Mouse (Mus musculus): ENCODE data around the gene 4930556J24Rik. TPM values are rescaled to one million over a fixed set of nuclear protein-coding genes. Genes with fewer than 3 reads are reported as not detected.
"Not testable (repeated sequence)": the region's sequence is repeated elsewhere in the genome, so short reads cannot be mapped to it uniquely, and the experiment has no call there.

Gene 4930556J24Rik
- 0.16 and 0.29 TPM in 2 replicates for polyA plus RNA-seq (2014; fragmentation: Nextera tagmentation; extraction: Ambion mirVana)

DNA sequence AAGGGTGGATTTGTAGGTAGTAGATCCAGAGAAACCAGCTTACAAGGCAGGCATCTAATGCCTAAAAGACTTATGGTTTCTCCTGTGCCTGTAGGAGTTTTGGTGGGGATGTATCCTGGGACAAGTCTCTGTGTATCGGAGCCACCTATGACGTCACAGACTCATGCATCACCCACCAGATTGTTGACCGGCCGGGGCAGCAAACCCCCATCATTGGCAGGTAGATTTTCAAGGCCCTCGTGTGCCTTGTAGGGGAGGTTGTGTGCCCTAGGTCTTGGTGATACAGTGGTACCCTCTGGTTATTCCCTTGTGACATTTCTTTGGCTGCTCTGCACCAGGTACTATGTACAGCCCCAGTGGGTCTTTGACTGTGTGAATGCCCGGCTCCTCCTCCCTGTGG is at the start of gene 4930556J24Rik:
TSS of gene 4930556J24Rik (minus strand) at position 101 of the 400 bp plus-strand sequence.
- Histone ChIP-seq H3K9ac (ENCODE audit: low read depth, low read length) (no peak within 1 kb of the TSS), H3K27ac (ENCODE audit: low read depth, low read length) (no peak within 1 kb of the TSS), H3K4me3 (ENCODE audit: low read depth, low read length) (no peak within 1 kb of the TSS), H3K4me1 (replicated peaks; ENCODE audit: control insufficient read depth, insufficient read depth, low read length) (no peaks in the 10 kb centered on the region), H3K36me3 (ENCODE audit: control insufficient read depth, insufficient read depth, low read length) (peaks cover 67% of the 10 kb centered on the region), H3K4me2 (no peak within 1 kb of the TSS), H3K27me3 (replicated peaks; ENCODE audit: control insufficient read depth, insufficient read depth, low read length) (no peaks in the 10 kb centered on the region), H3K9me3 (ENCODE audit: control insufficient read depth, low read length) (no peaks in the 10 kb centered on the region)
- 90% methylated on average over 6 of the region's 6 CpGs for WGBS
- ATAC-seq (replicated peaks; ENCODE audit: low FRiP score) (no peak), DNase-seq (ENCODE audit: low spot score) (no peak)

DNA sequence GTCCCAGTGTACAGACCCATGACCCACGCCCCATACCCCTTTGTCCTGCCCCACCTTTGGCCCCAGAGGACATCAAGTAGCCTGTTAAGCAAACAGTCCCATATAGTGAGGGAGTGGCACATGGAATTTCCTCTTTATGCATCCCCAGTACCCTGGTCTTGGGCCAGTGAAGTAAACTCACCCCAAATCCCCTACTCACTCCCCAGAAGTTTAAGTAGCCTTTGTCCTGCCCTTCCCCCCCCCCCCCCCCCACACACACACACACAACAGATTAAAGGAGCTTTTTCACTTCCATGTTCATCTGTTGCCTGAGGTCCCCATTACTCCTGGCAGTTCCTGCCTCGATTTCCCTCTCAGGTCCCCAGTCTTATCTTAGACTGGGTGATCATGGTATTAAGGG is 46.7 kb upstream of the 4930556J24Rik start:
- Histone ChIP-seq H3K4me1 (replicated peaks; ENCODE audit: control insufficient read depth, insufficient read depth, low read length) (no peaks in the 10 kb centered on the region), H3K9me3 (ENCODE audit: control insufficient read depth, low read length) (no peaks in the 10 kb centered on the region), H3K36me3 (ENCODE audit: control insufficient read depth, insufficient read depth, low read length) (no peaks in the 10 kb centered on the region), H3K4me3 (ENCODE audit: low read depth, low read length) (no peak overlapping the region), H3K9ac (ENCODE audit: low read depth, low read length) (no peak overlapping the region), H3K4me2 (no peak overlapping the region), H3K27me3 (replicated peaks; ENCODE audit: control insufficient read depth, insufficient read depth, low read length) (no peaks in the 10 kb centered on the region), H3K27ac (ENCODE audit: low read depth, low read length) (no peak overlapping the region)
- ATAC-seq (replicated peaks; ENCODE audit: low FRiP score) = no peak
- no peak for DNase-seq (ENCODE audit: low spot score)
- 67% methylated on average over 2 of the region's 2 CpGs for WGBS

DNA sequence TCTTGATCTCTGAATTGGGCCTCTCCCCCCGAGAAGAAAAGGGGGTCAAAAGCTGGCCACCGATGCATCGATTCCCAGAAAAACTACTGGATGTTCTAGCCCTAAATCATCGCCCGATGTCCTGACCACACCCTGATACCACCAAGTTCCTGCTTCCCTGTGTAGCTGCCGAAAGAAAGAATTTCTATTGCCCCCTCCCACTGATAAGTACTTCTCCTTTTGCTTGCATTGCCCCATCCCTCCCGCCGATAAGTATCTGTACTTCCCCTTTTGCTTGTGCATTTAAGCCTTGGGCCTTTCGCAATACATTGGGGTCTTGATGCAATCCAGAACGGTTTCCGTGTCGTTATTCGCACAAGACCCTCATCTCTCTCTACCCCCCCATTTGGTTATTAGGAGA is 45.5 kb upstream of the 4930556J24Rik start:
- not testable (repeated sequence) for H3K4me1 ChIP-seq (replicated peaks; ENCODE audit: control insufficient read depth, insufficient read depth, low read length); H3K27me3 ChIP-seq (replicated peaks; ENCODE audit: control insufficient read depth, insufficient read depth, low read length); H3K9me3 ChIP-seq (ENCODE audit: control insufficient read depth, low read length); H3K36me3 ChIP-seq (ENCODE audit: control insufficient read depth, insufficient read depth, low read length); H3K4me2 ChIP-seq; H3K27ac ChIP-seq (ENCODE audit: low read depth, low read length); DNase-seq (ENCODE audit: low spot score); H3K9ac ChIP-seq (ENCODE audit: low read depth, low read length); ATAC-seq (replicated peaks; ENCODE audit: low FRiP score); H3K4me3 ChIP-seq (ENCODE audit: low read depth, low read length)
- 72% methylated on average over 13 of the region's 13 CpGs for WGBS

DNA sequence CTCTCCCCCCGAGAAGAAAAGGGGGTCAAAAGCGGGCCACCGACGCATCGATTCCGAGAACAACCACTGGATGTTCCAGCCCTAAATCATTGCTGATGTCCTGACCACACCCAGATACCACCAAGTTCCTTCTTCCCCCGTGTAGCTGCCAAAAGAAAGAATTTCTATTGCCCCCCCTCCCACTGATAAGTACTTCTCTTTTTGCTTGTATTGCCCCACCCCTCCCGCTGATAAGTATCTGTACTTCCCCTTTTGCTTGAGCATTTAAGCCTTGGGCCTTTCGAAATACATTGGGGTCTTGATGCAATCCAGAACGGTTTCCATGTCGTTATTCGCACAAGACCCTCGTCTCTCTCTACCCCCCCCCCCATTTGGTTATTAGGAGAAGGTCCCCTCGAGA is 39.2 kb upstream of the 4930556J24Rik start:
- H3K4me3 ChIP-seq (ENCODE audit: low read depth, low read length); H3K4me2 ChIP-seq; H3K27ac ChIP-seq (ENCODE audit: low read depth, low read length); H3K9ac ChIP-seq (ENCODE audit: low read depth, low read length); DNase-seq (ENCODE audit: low spot score); H3K36me3 ChIP-seq (ENCODE audit: control insufficient read depth, insufficient read depth, low read length); H3K27me3 ChIP-seq (replicated peaks; ENCODE audit: control insufficient read depth, insufficient read depth, low read length); H3K4me1 ChIP-seq (replicated peaks; ENCODE audit: control insufficient read depth, insufficient read depth, low read length); ATAC-seq (replicated peaks; ENCODE audit: low FRiP score); H3K9me3 ChIP-seq (ENCODE audit: control insufficient read depth, low read length): not testable (repeated sequence)
- WGBS = 86% methylated on average over 14 of the region's 14 CpGs

DNA sequence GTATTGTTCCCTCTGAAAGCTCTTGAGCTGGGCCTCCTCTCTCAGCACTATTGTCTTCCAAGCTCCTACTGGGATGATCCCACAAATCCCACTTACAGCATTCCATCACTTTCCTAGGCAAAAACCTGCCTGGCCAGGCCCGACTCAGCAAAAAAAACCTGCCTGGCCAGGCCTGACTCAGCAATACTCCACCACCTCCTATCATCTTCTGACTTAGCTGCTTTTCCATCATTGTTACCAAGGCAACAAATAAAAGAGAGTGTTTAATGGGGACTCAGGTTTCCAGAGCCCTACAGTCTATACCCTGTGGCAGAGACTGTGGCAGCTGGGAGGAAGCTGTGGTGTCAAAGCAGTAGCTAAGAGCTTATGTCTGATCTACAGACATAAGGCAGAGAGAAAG is 36.0 kb upstream of the 4930556J24Rik start:
- H3K9me3 ChIP-seq (ENCODE audit: control insufficient read depth, low read length) = no peaks in the 10 kb centered on the region
- H3K36me3 ChIP-seq (ENCODE audit: control insufficient read depth, insufficient read depth, low read length) = no peaks in the 10 kb centered on the region
- no peak overlapping the region for H3K9ac ChIP-seq (ENCODE audit: low read depth, low read length)
- H3K27me3 ChIP-seq (replicated peaks; ENCODE audit: control insufficient read depth, insufficient read depth, low read length) = no peaks in the 10 kb centered on the region
- ATAC-seq (replicated peaks; ENCODE audit: low FRiP score) (no peak), DNase-seq (ENCODE audit: low spot score) (no peak)
- H3K27ac ChIP-seq (ENCODE audit: low read depth, low read length) = no peak overlapping the region
- no peak overlapping the region for H3K4me3 ChIP-seq (ENCODE audit: low read depth, low read length)
- no peaks in the 10 kb centered on the region for H3K4me1 ChIP-seq (replicated peaks; ENCODE audit: control insufficient read depth, insufficient read depth, low read length)
- 69% methylated on average over 1 of the region's 1 CpGs for WGBS
- no peak overlapping the region for H3K4me2 ChIP-seq

DNA sequence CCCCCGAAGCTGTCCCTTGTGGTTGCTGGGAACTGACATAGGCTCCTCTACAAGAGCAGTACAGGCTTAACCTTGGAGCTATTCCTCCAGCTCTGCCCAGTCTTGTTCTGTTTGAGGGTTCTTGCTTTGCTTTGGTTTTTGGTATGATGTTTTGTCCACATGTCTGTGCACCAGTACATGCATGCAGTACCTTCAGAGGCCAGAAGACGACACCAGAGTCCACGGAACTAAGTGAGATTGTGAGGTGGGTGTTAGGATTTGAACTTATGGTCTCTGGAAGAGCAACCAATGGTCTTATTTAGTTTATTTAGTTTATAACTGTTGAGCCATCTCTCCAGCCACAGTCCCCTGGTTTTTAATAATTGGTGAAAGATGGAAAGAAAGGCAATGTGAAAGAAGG is 29.9 kb upstream of the 4930556J24Rik start:
- DNase-seq (ENCODE audit: low spot score) (no peak), ATAC-seq (replicated peaks; ENCODE audit: low FRiP score) (no peak)
- Histone ChIP-seq H3K4me1 (replicated peaks; ENCODE audit: control insufficient read depth, insufficient read depth, low read length) (no peaks in the 10 kb centered on the region), H3K4me2 (no peak overlapping the region), H3K4me3 (ENCODE audit: low read depth, low read length) (no peak overlapping the region), H3K27ac (ENCODE audit: low read depth, low read length) (no peak overlapping the region), H3K36me3 (ENCODE audit: control insufficient read depth, insufficient read depth, low read length) (no peaks in the 10 kb centered on the region), H3K9me3 (ENCODE audit: control insufficient read depth, low read length) (no peaks in the 10 kb centered on the region), H3K27me3 (replicated peaks; ENCODE audit: control insufficient read depth, insufficient read depth, low read length) (no peaks in the 10 kb centered on the region), H3K9ac (ENCODE audit: low read depth, low read length) (no peak overlapping the region)
- 76% methylated on average over 3 of the region's 3 CpGs for WGBS

DNA sequence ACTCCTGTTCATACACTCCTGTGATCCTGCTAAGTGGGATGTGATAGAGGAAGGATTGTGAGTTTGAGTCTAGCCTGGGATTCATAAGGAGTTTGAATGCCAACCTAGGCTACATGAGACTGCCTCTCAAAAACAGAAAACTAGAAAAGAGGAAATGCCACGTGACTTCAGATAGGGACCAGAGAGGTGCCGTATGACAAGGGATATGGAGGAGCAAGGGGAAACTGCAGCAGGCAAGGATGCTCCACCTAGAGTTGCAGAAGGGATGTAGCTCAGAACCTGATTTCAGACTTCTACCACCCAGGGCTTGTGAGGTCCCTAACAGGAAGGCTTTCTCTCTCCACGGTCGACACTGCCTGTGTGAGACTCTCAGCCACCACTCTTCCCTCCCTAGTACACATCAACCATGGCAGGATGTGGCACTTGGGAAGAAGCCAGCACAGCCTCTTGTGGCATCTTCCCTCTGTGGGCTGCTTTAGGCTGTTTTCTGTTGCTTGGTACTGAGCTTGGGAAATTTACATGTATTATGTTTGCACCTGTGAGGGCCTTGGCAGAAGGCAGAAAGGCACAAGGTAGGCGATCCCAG is 28.7 kb upstream of the 4930556J24Rik start:
- no peaks in the 10 kb centered on the region for H3K27me3 ChIP-seq (replicated peaks; ENCODE audit: control insufficient read depth, insufficient read depth, low read length)
- no peak overlapping the region for H3K4me2 ChIP-seq
- H3K36me3 ChIP-seq (ENCODE audit: control insufficient read depth, insufficient read depth, low read length) = no peaks in the 10 kb centered on the region
- no peak overlapping the region for H3K4me3 ChIP-seq (ENCODE audit: low read depth, low read length)
- H3K27ac ChIP-seq (ENCODE audit: low read depth, low read length) = no peak overlapping the region
- H3K9me3 ChIP-seq (ENCODE audit: control insufficient read depth, low read length) = no peaks in the 10 kb centered on the region
- H3K9ac ChIP-seq (ENCODE audit: low read depth, low read length) = no peak overlapping the region
- ATAC-seq (replicated peaks; ENCODE audit: low FRiP score) (no peak), DNase-seq (ENCODE audit: low spot score) (no peak)
- H3K4me1 ChIP-seq (replicated peaks; ENCODE audit: control insufficient read depth, insufficient read depth, low read length) = no peaks in the 10 kb centered on the region
- WGBS = 47% methylated on average over 5 of the region's 5 CpGs

GRCm38 (mm10) chr11:4001603-4002002 is 25.0 kb upstream of the 4930556J24Rik start:
- DNase-seq (ENCODE audit: low spot score) (peak; percentile 67), ATAC-seq (replicated peaks; ENCODE audit: low FRiP score) (no peak)
- Histone ChIP-seq H3K27ac (ENCODE audit: low read depth, low read length) (no peak overlapping the region), H3K4me1 (replicated peaks; ENCODE audit: control insufficient read depth, insufficient read depth, low read length) (no peaks in the 10 kb centered on the region), H3K36me3 (ENCODE audit: control insufficient read depth, insufficient read depth, low read length) (no peaks in the 10 kb centered on the region), H3K9ac (ENCODE audit: low read depth, low read length) (no peak overlapping the region), H3K27me3 (replicated peaks; ENCODE audit: control insufficient read depth, insufficient read depth, low read length) (peaks cover 34% of the 10 kb centered on the region), H3K4me2 (no peak overlapping the region), H3K9me3 (ENCODE audit: control insufficient read depth, low read length) (no peaks in the 10 kb centered on the region), H3K4me3 (ENCODE audit: low read depth, low read length) (no peak overlapping the region)
- 10% methylated on average over 5 of the region's 5 CpGs for WGBS

GRCm38 (mm10) chr11:3999547-3999946 is 23.0 kb upstream of the 4930556J24Rik start:
- H3K9me3 ChIP-seq (ENCODE audit: control insufficient read depth, low read length) = no peaks in the 10 kb centered on the region
- no peak overlapping the region for H3K4me2 ChIP-seq
- DNase-seq (ENCODE audit: low spot score) = no peak
- WGBS = 73% methylated on average over 5 of the region's 5 CpGs
- no peak overlapping the region for H3K4me3 ChIP-seq (ENCODE audit: low read depth, low read length)
- H3K4me1 ChIP-seq (replicated peaks; ENCODE audit: control insufficient read depth, insufficient read depth, low read length) = no peaks in the 10 kb centered on the region
- H3K27ac ChIP-seq (ENCODE audit: low read depth, low read length) = no peak overlapping the region
- no peaks in the 10 kb centered on the region for H3K36me3 ChIP-seq (ENCODE audit: control insufficient read depth, insufficient read depth, low read length)
- H3K27me3 ChIP-seq (replicated peaks; ENCODE audit: control insufficient read depth, insufficient read depth, low read length) = peaks cover 34% of the 10 kb centered on the region
- H3K9ac ChIP-seq (ENCODE audit: low read depth, low read length) = no peak overlapping the region
- no peak for ATAC-seq (replicated peaks; ENCODE audit: low FRiP score)

Measured in liver, embryonic 11.5 days (tissue).